Mouse (Mus musculus): ENCODE measurements at regions not wholly inside any gene's neighbourhood (a gene's known extent, or its start where the extent isn't known, plus 50 kb on each side); places are given as distances from the start of the nearest gene placed in this dataset.
A peak's percentile ranks its signal among the peaks of the same experiment; 100 is the strongest.

DNA sequence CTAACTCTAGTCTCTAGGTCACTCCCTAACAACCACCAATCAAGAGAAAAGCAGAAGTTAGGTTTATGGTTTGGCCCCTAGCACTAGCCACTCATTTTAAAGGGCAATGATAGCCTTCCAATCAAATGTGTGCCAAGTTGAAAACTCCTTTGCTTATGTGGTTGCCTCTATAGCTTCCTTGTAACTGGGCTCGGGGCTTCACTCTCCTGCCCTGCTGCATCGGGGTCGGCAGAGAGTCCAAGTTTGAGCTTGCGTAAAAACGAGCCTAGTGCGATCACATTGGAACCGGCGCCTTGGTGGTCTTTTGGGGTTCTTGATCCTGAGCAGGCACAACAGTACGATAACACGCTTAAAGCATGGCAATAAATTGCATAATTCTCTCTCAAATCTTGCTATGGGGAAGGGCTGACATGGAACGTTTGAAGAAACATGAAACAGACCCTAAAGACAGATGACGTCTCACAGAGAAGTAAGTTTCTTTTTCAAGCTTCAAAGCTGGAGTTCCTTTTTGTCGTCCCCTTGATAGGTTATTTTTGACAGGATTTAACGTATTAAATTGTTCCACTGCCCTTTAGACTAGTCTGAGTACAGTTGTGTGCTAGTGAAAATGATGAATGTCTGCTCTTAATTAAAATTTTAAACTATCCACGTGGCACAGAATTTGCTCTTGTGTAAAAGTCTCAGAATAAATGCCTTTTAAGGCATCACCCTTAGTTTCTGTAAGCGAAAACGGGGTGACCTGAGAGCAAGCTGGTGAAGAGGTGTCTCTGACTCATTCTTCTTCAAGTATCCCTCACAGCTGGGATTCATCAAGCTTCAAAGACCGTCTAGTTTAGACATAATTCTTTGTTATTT, 52.0 kb downstream of the 4930426L09Rik start:
- Histone ChIP-seq H3K27ac (ENCODE audit: low read length) (peak overlapping the region; percentile 48), H3K9me3 (ENCODE audit: control insufficient read depth, low read depth, low read length) (no peaks in the 10 kb centered on the region), H3K4me1 (ENCODE audit: control insufficient read depth, insufficient read depth, low read length) (0 out of 2 replicates have a peak, but pooled peaks cover 3% of the 10 kb centered on the region), H3K36me3 (ENCODE audit: control insufficient read depth, insufficient read depth, low read length) (no peaks in the 10 kb centered on the region), H3K9ac (replicated peaks; ENCODE audit: low read depth, low read length) (no peak overlapping the region), H3K27me3 (ENCODE audit: control insufficient read depth, insufficient read depth, low read length) (no peaks in the 10 kb centered on the region), H3K4me3 (ENCODE audit: low read depth, low read length) (no peak overlapping the region), H3K4me2 (replicated peaks; ENCODE audit: low read depth, low read length) (peak overlapping the region; percentile 5)
- peak; percentile 65; the same call in 1 of the 2 replicates for ATAC-seq (ENCODE audit: insufficient number of reproducible peaks, insufficient read depth, low FRiP score, low read depth)
- 42% methylated on average over 18 of the region's 18 CpGs for WGBS

DNA sequence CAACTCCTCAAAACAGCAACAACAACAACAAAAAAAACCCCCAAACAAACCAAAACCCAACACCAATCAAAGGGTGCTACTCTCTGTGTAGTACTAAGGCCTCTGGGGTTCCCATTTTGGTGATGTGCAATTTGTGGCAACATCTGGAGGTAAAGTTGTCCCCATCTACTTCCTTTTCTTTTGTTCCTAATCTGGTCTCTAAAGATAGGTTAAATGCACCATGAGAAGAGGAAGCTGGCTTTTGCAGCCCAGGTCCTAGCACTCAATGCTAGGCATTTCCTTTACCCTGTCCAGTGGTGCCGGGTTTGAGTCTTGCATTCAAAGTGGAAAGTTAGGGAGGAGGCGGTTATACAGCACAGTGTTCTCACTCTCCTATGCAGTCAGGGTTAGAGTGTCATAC, 57.4 kb downstream of the 4930426L09Rik start:
- H3K4me3 ChIP-seq (ENCODE audit: low read depth, low read length): no peak overlapping the region
- no peak overlapping the region for H3K9ac ChIP-seq (replicated peaks; ENCODE audit: low read depth, low read length)
- H3K4me1 ChIP-seq (ENCODE audit: control insufficient read depth, insufficient read depth, low read length): no peaks in the 10 kb centered on the region; the same call in 1 of the 2 replicates
- no peak overlapping the region for H3K4me2 ChIP-seq (replicated peaks; ENCODE audit: low read depth, low read length)
- no peak overlapping the region for H3K27ac ChIP-seq (ENCODE audit: low read length)
- H3K9me3 ChIP-seq (ENCODE audit: control insufficient read depth, low read depth, low read length): no peaks in the 10 kb centered on the region
- no peak for ATAC-seq (ENCODE audit: insufficient number of reproducible peaks, insufficient read depth, low FRiP score, low read depth)
- no peaks in the 10 kb centered on the region for H3K36me3 ChIP-seq (ENCODE audit: control insufficient read depth, insufficient read depth, low read length)
- no peaks in the 10 kb centered on the region for H3K27me3 ChIP-seq (ENCODE audit: control insufficient read depth, insufficient read depth, low read length)
- WGBS: 79% methylated on average over 2 of the region's 2 CpGs

DNA sequence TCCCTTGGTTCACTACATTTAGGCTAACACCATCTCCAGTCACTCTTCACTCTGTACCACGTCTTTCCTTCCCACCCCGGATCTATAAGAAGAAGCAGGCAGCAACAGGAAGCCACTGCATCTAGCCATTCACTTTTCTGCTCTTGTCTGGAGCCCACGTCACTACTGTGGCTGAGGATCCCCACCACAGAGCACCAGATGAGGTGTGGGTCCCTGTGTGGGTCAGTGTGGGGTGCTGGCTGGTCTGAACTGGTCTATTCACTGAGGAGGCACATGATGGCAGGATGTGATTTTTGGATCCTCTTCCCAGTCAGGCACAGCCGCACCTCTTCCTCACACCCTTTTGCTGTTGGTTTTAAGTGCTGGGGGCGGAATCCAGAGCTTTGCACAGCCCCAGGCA, 59.7 kb downstream of the 4930426L09Rik start:
- no peak overlapping the region for H3K4me2 ChIP-seq (replicated peaks; ENCODE audit: low read depth, low read length)
- H3K9me3 ChIP-seq (ENCODE audit: control insufficient read depth, low read depth, low read length): no peaks in the 10 kb centered on the region
- no peak overlapping the region for H3K27ac ChIP-seq (ENCODE audit: low read length)
- no peak overlapping the region for H3K4me3 ChIP-seq (ENCODE audit: low read depth, low read length)
- no peaks in the 10 kb centered on the region for H3K36me3 ChIP-seq (ENCODE audit: control insufficient read depth, insufficient read depth, low read length)
- ATAC-seq (ENCODE audit: insufficient number of reproducible peaks, insufficient read depth, low FRiP score, low read depth): no peak
- no peaks in the 10 kb centered on the region for H3K27me3 ChIP-seq (ENCODE audit: control insufficient read depth, insufficient read depth, low read length)
- WGBS: 88% methylated on average over 5 of the region's 5 CpGs
- no peaks in the 10 kb centered on the region; the same call in 1 of the 2 replicates for H3K4me1 ChIP-seq (ENCODE audit: control insufficient read depth, insufficient read depth, low read length)
- H3K9ac ChIP-seq (replicated peaks; ENCODE audit: low read depth, low read length): no peak overlapping the region

DNA sequence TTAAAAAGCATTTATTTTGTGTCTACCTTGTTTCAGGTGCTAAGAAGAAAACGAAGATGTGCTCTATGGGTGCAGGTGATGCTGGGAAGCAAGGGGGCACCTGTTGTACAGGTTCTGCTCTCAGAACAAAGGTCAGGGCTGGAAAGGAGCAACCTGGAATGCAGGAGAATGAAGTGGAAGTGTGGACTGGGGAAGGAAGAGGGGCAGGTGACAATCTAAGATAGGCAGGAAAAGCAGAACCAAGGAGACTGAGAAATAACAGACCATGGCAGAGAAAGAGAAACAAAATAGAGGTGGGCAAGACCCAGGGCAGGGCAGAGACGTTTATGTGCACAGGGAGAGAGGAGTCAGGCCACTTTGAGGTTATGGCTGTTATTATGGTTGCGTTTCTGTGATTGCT, 60.6 kb downstream of the 4930426L09Rik start:
- Histone ChIP-seq H3K9me3 (ENCODE audit: control insufficient read depth, low read depth, low read length) (no peaks in the 10 kb centered on the region), H3K4me1 (ENCODE audit: control insufficient read depth, insufficient read depth, low read length) (no peaks in the 10 kb centered on the region; the same call in 1 of the 2 replicates), H3K36me3 (ENCODE audit: control insufficient read depth, insufficient read depth, low read length) (no peaks in the 10 kb centered on the region), H3K4me3 (ENCODE audit: low read depth, low read length) (no peak overlapping the region), H3K27me3 (ENCODE audit: control insufficient read depth, insufficient read depth, low read length) (no peaks in the 10 kb centered on the region), H3K4me2 (replicated peaks; ENCODE audit: low read depth, low read length) (no peak overlapping the region), H3K27ac (ENCODE audit: low read length) (no peak overlapping the region), H3K9ac (replicated peaks; ENCODE audit: low read depth, low read length) (no peak overlapping the region)
- 81% methylated on average over 3 of the region's 3 CpGs for WGBS
- no peak for ATAC-seq (ENCODE audit: insufficient number of reproducible peaks, insufficient read depth, low FRiP score, low read depth)

DNA sequence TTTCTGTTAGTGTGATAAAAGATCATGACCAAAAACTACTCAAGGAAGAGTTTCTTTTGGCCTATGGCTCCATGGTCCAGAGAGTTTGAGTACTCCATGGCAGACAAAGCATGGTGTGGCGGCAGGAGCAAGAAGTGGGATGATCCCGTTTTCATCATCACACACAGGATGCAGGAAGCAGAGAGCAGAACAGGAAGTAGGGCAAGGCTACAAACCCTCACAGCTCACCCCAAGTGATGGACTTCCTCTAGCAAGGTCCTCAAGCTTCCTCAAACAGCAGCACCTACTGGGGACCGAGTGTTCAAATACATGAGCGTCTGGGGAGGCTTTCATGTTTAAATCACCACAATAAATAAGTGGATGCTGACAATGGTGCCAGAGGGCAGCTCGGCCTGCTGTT, 61.1 kb downstream of the 4930426L09Rik start:
- Histone ChIP-seq H3K4me3 (ENCODE audit: low read depth, low read length) (no peak overlapping the region), H3K9me3 (ENCODE audit: control insufficient read depth, low read depth, low read length) (no peaks in the 10 kb centered on the region), H3K27me3 (ENCODE audit: control insufficient read depth, insufficient read depth, low read length) (no peaks in the 10 kb centered on the region), H3K4me1 (ENCODE audit: control insufficient read depth, insufficient read depth, low read length) (peaks cover 4% of the 10 kb centered on the region; the same call in 1 of the 2 replicates), H3K9ac (replicated peaks; ENCODE audit: low read depth, low read length) (no peak overlapping the region), H3K4me2 (replicated peaks; ENCODE audit: low read depth, low read length) (no peak overlapping the region), H3K27ac (ENCODE audit: low read length) (no peak overlapping the region), H3K36me3 (ENCODE audit: control insufficient read depth, insufficient read depth, low read length) (no peaks in the 10 kb centered on the region)
- no peak for ATAC-seq (ENCODE audit: insufficient number of reproducible peaks, insufficient read depth, low FRiP score, low read depth)
- 54% methylated on average over 5 of the region's 5 CpGs for WGBS

DNA sequence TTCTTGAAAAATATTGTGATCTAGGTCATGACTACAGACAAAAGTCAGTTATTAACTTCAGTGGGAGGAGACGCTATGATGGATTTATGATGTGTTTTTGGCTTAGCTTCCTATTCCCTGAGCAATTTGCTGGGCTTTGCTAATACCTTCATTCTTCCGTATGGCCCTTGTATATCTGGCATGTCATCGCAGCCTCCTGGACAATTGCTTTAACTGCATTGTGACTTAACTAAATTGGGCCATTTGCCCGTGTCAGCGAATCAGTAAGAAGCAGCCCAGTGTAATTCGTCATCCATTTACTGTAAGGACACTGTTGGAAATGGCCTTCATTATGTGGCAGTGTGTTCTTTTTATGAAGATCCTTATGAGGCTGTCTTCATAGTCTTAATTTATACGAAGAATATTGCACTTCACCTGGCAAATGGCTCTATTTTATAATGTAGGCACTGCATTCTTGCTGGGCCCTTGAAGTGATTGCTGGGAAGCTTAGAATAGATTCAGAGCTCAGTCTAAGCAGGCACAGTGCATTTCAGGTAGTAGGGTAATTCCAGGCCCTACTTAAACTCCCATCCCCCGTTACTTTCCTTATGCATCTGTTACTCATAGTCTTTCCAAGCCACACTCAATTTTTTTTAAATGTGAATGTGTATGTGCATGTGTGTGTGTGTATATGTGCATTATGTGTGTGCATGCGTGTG, 62.2 kb downstream of the 4930426L09Rik start:
- Histone ChIP-seq H3K36me3 (ENCODE audit: control insufficient read depth, insufficient read depth, low read length) (no peaks in the 10 kb centered on the region), H3K4me1 (ENCODE audit: control insufficient read depth, insufficient read depth, low read length) (peaks cover 5% of the 10 kb centered on the region; the same call in 1 of the 2 replicates), H3K9ac (replicated peaks; ENCODE audit: low read depth, low read length) (no peak overlapping the region), H3K4me3 (ENCODE audit: low read depth, low read length) (no peak overlapping the region), H3K9me3 (ENCODE audit: control insufficient read depth, low read depth, low read length) (no peaks in the 10 kb centered on the region), H3K27me3 (ENCODE audit: control insufficient read depth, insufficient read depth, low read length) (no peaks in the 10 kb centered on the region), H3K4me2 (replicated peaks; ENCODE audit: low read depth, low read length) (no peak overlapping the region), H3K27ac (ENCODE audit: low read length) (no peak overlapping the region)
- WGBS: 60% methylated on average over 9 of the region's 9 CpGs
- ATAC-seq (ENCODE audit: insufficient number of reproducible peaks, insufficient read depth, low FRiP score, low read depth): no peak

DNA sequence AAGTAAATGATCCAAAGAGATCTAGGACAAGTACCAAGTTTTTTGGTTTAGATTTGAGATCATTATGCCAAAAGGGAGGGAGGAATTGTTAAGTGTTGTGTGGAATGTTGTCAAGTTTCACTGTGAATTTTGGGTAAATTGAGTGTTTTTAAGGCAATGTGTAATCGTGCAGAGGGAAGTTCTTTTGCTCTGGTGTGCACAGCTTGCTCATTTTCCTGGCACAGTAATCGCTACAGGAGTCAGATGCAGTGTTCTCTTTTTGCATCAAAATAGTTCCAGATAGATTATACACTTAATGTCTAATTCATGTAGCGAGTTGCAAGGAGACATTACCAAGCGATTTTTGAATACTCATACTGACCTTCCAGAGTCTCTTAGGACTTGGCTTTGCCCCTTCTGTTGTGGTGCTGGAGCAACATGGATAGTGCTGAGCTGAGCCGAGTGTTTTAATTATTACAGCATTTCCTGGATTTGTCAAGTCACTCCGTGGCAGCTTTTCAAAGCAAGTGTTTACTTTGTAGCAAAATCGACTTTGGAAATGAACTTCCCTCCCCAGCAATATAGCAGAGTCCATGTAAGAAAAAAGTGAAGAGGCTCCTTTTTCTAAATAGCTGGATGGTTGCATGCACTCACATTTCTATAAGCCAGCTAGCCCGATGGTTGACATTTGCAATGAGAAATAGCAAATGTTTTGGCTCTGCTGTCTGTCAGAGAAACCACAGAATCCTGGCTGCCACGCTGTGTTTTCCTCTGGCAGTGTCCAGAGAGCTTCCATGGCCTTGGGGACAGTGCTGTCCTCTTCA, 66.6 kb downstream of the 4930426L09Rik start:
- Histone ChIP-seq H3K27ac (ENCODE audit: low read length) (peak overlapping the region; percentile 39; the same call in 1 of the 2 replicates), H3K36me3 (ENCODE audit: control insufficient read depth, insufficient read depth, low read length) (no peaks in the 10 kb centered on the region), H3K27me3 (ENCODE audit: control insufficient read depth, insufficient read depth, low read length) (no peaks in the 10 kb centered on the region), H3K9ac (replicated peaks; ENCODE audit: low read depth, low read length) (no peak overlapping the region), H3K4me2 (replicated peaks; ENCODE audit: low read depth, low read length) (no peak overlapping the region), H3K9me3 (ENCODE audit: control insufficient read depth, low read depth, low read length) (no peaks in the 10 kb centered on the region), H3K4me3 (ENCODE audit: low read depth, low read length) (no peak overlapping the region), H3K4me1 (ENCODE audit: control insufficient read depth, insufficient read depth, low read length) (peaks cover 5% of the 10 kb centered on the region; the same call in 1 of the 2 replicates)
- no peak; the same call in 1 of the 2 replicates for ATAC-seq (ENCODE audit: insufficient number of reproducible peaks, insufficient read depth, low FRiP score, low read depth)
- WGBS: 23% methylated on average over 9 of the region's 9 CpGs

DNA sequence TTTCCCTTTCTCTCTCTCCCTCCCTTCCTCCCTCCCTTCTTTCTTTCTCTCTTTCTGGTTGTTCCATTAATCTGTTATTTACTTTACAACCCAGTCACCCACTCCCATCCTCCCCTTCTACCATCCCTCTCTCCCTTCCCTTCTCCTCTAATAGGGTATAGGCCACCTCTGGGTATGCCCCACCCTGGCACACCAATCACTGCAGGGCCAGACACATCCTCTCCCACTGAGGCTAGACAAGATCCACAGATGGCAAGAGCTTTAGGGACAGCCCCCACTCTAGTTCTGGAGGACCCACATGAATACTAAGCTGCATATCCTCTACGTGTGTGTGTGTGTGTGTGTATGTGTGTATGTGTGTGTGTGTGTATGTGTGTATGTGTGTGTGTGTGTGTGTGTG, 67.4 kb downstream of the 4930426L09Rik start:
- Histone ChIP-seq H3K4me2 (replicated peaks; ENCODE audit: low read depth, low read length) (no peak overlapping the region), H3K9me3 (ENCODE audit: control insufficient read depth, low read depth, low read length) (no peaks in the 10 kb centered on the region), H3K27me3 (ENCODE audit: control insufficient read depth, insufficient read depth, low read length) (no peaks in the 10 kb centered on the region), H3K4me1 (ENCODE audit: control insufficient read depth, insufficient read depth, low read length) (peaks cover 5% of the 10 kb centered on the region; the same call in 1 of the 2 replicates), H3K27ac (ENCODE audit: low read length) (no peak overlapping the region), H3K36me3 (ENCODE audit: control insufficient read depth, insufficient read depth, low read length) (no peaks in the 10 kb centered on the region), H3K9ac (replicated peaks; ENCODE audit: low read depth, low read length) (no peak overlapping the region), H3K4me3 (ENCODE audit: low read depth, low read length) (no peak overlapping the region)
- WGBS: 93% methylated on average over 1 of the region's 1 CpGs
- no peak for ATAC-seq (ENCODE audit: insufficient number of reproducible peaks, insufficient read depth, low FRiP score, low read depth)
